Mouse (Mus musculus): Measurements from ENCODE around the gene Cab39l.
"Not testable (repeated sequence)": the region's sequence is repeated elsewhere in the genome, so short reads cannot be mapped to it uniquely, and the experiment has no call there.

The Cab39l gene

GRCm38 (mm10) chr14:59576385-59576784 lies 135.6 kb downstream of the Cab39l start:
- DNase-seq (ENCODE audit: low spot score) = no peak

- peak; percentile 12 for DNase-seq (ENCODE audit: low spot score)
These were observed 149.8 kb downstream of the Cab39l start for GRCm38 (mm10) chr14:59590614-59591013.

DNA sequence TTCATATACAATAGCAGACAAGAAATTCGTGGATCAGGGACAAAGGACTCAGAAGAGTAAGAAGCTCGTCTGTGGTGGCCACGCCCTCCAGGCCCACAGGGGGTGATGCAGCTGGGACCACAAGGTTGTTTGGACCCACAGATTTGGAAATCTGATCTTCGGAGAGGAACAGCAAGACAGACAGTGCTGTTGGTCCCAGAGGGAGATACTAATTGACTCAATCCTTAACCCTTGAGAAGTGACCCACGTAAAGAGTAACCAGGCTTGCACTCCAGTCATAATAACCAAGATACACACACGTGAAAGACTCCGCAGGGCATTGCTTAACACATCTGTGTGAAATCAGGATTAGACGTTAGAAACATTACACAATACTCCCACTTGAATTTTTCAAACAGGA lies 151.1 kb downstream of the Cab39l start:
- DNase-seq (ENCODE audit: low spot score) = no peak

GRCm38 (mm10) chr14:59592593-59592992 lies 151.8 kb downstream of the Cab39l start:
- DNase-seq (ENCODE audit: low spot score) = no peak

GRCm38 (mm10) chr14:59594988-59595387 lies 154.2 kb downstream of the Cab39l start:
- DNase-seq (ENCODE audit: low spot score) = no peak

DNA sequence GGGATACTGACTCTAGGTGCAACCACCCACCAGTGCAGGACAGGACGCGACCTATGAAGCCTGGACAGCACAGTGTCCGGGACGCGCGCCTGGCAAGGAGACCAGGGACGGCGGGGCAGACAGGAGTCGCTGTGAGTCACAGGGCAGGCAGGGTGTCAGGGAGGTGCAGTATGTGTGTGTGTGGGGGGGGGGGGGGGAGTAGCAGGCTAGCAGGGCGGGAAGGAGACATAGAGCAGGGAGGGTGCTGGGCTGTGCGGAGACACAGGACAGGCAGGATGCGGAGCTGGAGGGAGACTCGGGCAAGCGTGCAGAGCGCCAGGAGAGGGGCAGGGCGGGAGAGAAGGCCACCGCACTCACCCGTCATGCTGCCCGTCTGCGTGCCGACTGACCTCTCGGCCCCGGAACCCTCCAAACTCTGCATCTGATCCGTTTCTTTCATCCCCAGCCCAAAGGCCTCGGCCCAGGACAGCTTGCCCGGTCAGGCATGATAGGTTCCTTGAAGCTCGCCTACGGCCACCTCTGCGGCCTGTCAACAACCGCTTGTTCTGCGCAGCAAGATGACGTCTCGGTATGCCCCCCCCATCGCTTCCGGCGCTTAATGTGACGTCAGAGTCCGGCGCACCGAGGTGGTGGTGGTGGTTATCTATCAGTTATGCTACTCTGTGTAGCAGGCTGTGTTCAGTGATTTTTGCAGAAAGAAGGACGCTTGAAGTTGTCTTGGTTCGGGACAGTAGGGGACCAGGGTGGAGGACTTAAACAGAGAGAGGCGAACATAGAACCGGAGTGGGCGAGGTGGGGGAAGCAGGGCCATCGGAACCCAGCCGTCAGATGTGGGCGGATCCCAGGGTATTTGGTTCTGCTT lies 156.9 kb downstream of the Cab39l start, which contains the start of gene Cdadc1:
TSS of gene Cdadc1 (minus strand) at position 562 of the 862 bp plus-strand sequence.
- peak; percentile 91 for DNase-seq (ENCODE audit: low spot score)

GRCm38 (mm10) chr14:59598260-59598627 lies 157.5 kb downstream of the Cab39l start:
- DNase-seq (ENCODE audit: low spot score) = no peak

DNA sequence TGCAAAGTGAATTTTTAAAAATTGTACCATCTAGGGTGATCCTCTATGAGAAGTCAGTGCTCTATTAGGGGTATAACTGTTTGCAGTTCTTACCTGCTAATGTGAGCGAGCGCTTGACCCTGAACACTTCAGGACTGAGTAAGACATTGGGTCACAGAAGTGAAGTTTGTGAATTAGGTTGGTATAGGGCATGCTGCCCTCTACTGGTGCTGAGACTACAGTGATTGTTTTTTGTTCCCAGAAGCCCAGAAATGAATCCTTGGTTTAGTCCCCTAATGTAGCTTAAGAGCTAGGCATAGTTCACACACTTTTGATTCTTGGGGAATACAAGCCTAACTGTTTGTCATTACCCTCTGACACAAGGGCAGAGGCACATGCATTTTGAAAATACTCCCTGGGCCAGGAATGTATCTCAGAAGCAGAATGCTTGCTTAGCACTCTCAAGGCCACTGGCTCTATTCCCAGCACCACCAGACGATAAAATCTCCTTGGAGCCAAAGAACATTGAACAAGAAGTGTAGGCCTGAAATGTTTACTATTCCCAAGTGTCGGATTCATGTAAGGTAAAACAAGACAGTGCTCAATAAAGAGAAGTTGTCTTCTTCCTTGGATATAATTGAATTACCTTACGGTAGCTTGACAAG lies 163.4 kb downstream of the Cab39l start:
- DNase-seq (ENCODE audit: low spot score) = peak; percentile 54

DNA sequence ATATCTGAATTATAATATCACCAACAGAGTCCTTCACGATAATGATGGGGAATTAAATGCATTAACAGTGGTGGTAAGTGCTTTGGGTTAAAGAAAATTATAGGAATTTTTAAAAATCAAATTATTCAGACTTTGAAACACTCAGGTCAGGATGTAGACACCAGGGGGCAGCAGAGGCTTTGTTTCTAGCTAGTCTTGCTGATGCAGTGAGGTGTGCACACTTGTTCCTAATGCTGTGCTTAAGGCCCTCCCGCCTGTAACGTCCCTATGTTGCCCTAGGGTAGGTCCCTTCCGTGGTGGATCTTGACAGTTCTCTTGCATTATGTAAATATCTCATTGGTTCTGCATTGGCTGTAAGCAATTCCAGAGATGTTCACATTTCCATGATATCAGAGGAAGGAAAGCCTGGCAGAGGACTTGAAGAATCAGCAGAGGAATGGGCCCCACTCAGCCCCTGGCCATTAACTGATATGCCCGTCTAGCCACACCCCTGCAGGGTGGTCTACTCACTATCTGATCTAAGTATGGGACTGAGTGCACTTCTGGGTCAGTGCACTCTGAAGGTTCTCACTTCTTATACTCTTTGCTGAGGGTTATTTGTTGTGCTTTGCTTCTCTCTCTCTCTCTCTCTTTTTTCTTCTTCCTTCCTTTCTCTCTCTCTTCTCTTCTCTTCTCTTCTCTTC lies 165.0 kb downstream of the Cab39l start:
- DNase-seq (ENCODE audit: low spot score) = peak; percentile 68

GRCm38 (mm10) chr14:59607021-59607420 lies 166.2 kb downstream of the Cab39l start:
- no peak for DNase-seq (ENCODE audit: low spot score)

DNA sequence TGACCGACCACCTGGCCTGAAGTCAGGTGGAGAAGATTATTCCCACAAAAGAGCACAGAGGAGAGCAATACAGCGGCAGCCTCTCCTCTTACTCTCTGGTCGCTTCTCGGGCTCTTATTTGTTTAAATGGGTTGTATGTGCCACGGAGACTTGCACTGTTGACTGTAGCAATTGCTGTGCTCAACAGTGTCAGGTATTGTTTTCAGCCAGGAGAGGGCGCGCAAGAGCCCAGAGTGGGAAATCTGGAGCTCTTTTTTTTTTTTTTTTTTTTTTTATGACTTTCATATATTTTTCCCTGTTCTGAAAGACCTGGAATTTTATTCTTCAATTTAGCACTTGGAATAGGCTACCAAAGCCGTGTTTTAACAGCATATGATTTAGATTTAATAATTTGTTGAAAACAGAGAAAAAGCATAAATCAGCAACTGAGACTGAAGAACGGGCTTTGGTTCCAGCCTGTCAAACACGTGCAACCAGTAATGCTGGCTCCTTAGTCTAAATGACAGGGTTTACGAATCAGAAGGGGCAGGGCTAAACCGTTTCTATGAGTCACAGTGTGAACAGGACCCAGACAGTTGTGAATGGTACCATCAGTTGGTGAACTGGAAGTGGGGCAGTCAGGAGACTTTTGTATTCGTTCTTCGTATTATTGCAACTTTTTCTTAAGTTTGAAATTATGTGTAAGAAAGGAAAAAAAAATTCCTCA lies 172.3 kb downstream of the Cab39l start:
- peak; percentile 46 for DNase-seq (ENCODE audit: low spot score)

DNA sequence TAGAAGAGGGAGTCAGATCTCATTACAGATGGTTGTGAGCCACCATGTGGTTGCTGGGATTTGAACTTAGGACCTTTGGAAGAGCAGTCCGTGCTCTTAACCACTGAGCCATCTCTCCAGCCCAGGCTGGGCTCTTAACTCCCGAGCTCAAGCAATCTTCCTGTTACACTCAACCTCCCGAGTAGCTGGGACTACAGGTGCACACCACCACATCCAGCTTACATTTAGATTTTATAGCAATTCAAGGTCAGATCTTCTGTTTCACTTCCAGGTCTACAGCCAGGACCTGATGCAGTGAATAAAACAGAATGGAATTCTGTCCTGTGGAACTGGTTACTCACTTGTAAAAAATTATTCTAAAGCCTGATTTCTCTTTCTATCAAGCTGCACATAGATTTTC lies 173.4 kb downstream of the Cab39l start:
- not testable (repeated sequence) for DNase-seq (ENCODE audit: low spot score)

GRCm38 (mm10) chr14:59616802-59617201 lies 176.0 kb downstream of the Cab39l start:
- no peak for DNase-seq (ENCODE audit: low spot score)

GRCm38 (mm10) chr14:59624326-59624885 lies 183.6 kb downstream of the Cab39l start:
- DNase-seq (ENCODE audit: low spot score) = no peak

DNA sequence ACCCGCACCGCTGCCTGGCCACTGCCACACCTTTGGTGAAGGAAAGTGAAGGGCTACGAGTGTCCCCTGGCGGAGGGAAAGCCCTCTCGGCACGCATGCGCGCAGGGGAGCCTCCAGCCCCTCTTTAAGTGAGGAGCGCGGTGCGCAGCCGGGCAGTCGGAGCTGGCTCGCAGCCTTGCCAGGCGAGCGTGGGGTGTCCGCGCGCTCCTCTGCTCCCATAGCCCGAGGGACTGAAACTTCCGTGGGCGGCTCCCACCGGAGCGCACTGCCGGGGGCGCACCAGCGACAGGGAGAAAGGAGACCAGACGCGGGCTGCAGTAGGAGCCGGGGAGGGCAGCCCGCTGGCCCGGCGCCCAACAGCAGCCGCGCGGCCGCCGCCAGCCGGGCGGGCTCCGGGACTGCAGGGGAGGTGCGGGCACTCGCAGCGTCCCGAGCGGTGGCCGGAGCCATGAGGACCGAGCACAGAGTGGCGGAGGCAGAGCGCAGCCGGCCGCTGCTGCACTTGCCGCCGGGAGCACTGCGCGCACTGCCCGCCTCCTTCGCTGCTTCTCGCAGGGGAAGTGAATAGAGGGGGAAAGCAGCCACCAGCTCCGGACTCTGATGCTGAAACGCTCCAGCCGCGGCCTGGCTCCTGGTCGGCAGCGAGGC lies 184.5 kb downstream of the Cab39l start, which contains the start of gene Shisa2:
TSS of gene Shisa2 (plus strand) at position 151 of the 648 bp plus-strand sequence.
- DNase-seq (ENCODE audit: low spot score) = no peak

- DNase-seq (ENCODE audit: low spot score) = no peak
These were observed 185.1 kb downstream of the Cab39l start for GRCm38 (mm10) chr14:59625806-59626364.

DNA sequence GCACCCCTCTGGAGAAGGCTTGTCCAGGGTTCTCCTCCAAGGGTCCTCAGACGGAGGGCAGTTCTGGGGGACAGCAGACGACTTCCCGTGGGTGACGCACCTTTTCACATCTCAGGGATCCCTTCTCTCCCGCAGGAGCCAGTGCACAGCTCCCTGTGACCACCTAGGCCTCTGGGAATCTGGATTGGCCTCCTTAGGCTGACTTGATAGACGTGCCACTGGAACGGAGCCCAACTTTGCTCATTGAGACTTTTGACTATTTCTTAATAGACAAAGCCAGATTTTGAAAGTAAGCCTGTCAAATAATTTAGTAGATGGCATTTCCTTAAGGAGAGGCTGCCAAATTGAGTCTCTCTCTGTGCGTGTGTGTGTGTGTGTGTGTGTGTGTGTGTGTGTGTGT lies 185.9 kb downstream of the Cab39l start:
- DNase-seq (ENCODE audit: low spot score) = peak; percentile 49

GRCm38 (mm10) chr14:59627142-59627680 lies 186.4 kb downstream of the Cab39l start:
- DNase-seq (ENCODE audit: low spot score) = no peak

DNA sequence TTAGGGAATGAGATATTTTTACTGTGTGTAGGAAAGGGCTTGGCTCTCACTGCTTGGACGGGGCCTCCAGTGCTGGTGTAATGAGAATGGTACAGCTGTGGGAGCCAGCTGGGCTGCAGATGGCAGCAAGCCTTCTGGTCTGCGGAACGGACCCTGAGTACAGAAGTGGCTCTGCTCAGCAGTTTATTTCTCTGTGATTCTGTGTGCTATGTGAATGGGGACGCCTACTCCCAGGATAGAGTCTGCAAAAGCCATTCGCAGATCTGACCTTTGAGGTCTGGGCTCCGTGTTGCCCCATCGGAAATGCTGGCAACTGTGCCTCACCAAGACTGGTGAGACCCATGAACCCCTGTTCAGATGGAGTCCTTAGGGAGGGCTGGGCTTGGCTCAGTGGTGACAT lies 187.1 kb downstream of the Cab39l start:
- DNase-seq (ENCODE audit: low spot score) = no peak

- no peak for DNase-seq (ENCODE audit: low spot score)
These were observed 188.5 kb downstream of the Cab39l start for GRCm38 (mm10) chr14:59629308-59629707.

GRCm38 (mm10) chr14:59630096-59630495 lies 189.3 kb downstream of the Cab39l start:
- no peak for DNase-seq (ENCODE audit: low spot score)

Data from adipocyte (in vitro differentiated cells).